Mouse (Mus musculus) hindbrain, postnatal 0 days (tissue): Measurements from ENCODE around the gene Alk. TPM values are rescaled to one million over a fixed set of nuclear protein-coding genes. Genes with fewer than 3 reads are reported as not detected.

Source experiments
- ATAC-seq: fragments of 200-750 bp; cut with Nextera tagmentation; 2 replicates; pipeline ENCODE4 v1.8.0; 2017; ENCODE audit warnings: mild to moderate bottlenecking, moderate TSS enrichment, moderate library complexity
- DNase-seq: peaks from one replicate; pipeline ENCODE4 v3.0.0-alpha.2; 2015; ENCODE audit warnings: low spot score
- H3K27ac ChIP-seq: fragments of 300-500 bp; sonication (generic); 2 replicates; pipeline ENCODE4 v1.5.1; 2014; ENCODE audit warnings: mild to moderate bottlenecking
- H3K27me3 ChIP-seq: fragments of 300-500 bp; sonication (generic); 2 replicates; pipeline ENCODE4 v1.6.1; 2014; ENCODE audit warnings: low read length, mixed read lengths; ENCODE audit not compliant: insufficient read depth
- H3K36me3 ChIP-seq: fragments of 300-500 bp; sonication (generic); 2 replicates; pipeline ENCODE4 v1.6.1; 2014; ENCODE audit warnings: low read length, mixed read lengths; ENCODE audit not compliant: insufficient read depth
- H3K4me1 ChIP-seq: fragments of 300-500 bp; sonication (generic); 2 replicates; pipeline ENCODE4 v1.6.1; 2014; ENCODE audit warnings: antibody characterized with exemption, low read length, mixed read lengths; ENCODE audit not compliant: insufficient read depth
- H3K4me2 ChIP-seq: fragments of 300-500 bp; sonication (generic); 2 replicates; pipeline ENCODE4 v1.6.1; 2014; ENCODE audit warnings: low read depth, mild to moderate bottlenecking, low read length, moderate library complexity, mixed read lengths
- H3K4me3 ChIP-seq: fragments of 300-500 bp; sonication (generic); 2 replicates; pipeline ENCODE4 v1.5.1; 2014; ENCODE audit warnings: low read length
- H3K9ac ChIP-seq: fragments of 300-500 bp; sonication (generic); replicated peaks from 2 replicates; pipeline ENCODE4 v1.6.1; 2014; ENCODE audit warnings: mild to moderate bottlenecking, low read length, moderate library complexity, mixed read lengths
- H3K9me3 ChIP-seq: fragments of 300-500 bp; sonication (generic); 2 replicates; pipeline ENCODE4 v1.6.1; 2016; ENCODE audit warnings: low read length, mixed read lengths
- CTCF ChIP-seq: IDR thresholded peaks from 2 replicates; pipeline ENCODE4 v1.5.1; 2016; ENCODE audit warnings: antibody characterized with exemption, control low read depth, low read depth
- WGBS: fragments of 180-500 bp; shearing (Covaris S2); extraction: QIAGEN DNeasy Blood & Tissue Kit; methylation state at CpG from one replicate; pipeline ENCODE4 v1.1.7; 2014; 5-methylcytosine and 5-hydroxymethylcytosine counted together
- polyA plus RNA-seq: library from polyadenylated mRNA; unstranded; fragments of >200 nt; fragmentation: Nextera tagmentation; extraction: Ambion mirVana; gene quantifications from 2 replicates; pipeline ENCODE4 v1.2.1, GENCODE M21; 2015
- total RNA-seq: library from RNA; depleted of rRNA; stranded (reverse); fragments of >200 nt; gene quantifications from 2 replicates; pipeline ENCODE4 v1.2.3, GENCODE M21; 2014

Alk gene
- total and polyA plus RNA-seq, 2 experiments from 2014 or later = 3.4 to 17.1 TPM

DNA sequence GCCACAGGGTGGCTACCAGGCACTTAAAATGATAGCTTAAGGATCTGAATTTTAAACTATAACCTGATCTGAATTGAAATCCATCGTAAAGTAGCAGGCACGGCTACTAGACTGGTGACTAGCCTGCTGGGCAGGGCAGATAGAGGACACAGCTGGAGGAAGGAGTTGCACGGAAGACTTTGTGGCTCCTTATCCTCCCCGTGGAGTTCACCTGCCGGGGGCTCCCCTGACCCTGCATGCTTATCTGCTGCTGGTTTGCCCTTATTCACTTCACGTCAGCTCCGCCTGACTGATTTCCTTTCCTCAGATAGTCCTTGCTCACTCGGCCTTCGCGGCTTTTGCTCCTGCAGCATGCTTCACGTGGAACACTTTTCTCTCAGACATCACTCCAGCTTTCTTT, 484.1 kb downstream of the Alk start:
- WGBS = 54% methylated on average over 11 of the region's 11 CpGs
- Histone ChIP-seq H3K36me3 (no peaks in the 10 kb centered on the region), H3K9me3 (no peaks in the 10 kb centered on the region), H3K4me3 (no peak overlapping the region), H3K4me2 (no peak overlapping the region), H3K27ac (no peak overlapping the region), H3K4me1 (no peaks in the 10 kb centered on the region; the same call in 1 of the 2 replicates), H3K9ac (no peak overlapping the region), H3K27me3 (no peaks in the 10 kb centered on the region)
- ATAC-seq (no peak), DNase-seq (no peak)
- no peak for TF ChIP-seq CTCF

DNA sequence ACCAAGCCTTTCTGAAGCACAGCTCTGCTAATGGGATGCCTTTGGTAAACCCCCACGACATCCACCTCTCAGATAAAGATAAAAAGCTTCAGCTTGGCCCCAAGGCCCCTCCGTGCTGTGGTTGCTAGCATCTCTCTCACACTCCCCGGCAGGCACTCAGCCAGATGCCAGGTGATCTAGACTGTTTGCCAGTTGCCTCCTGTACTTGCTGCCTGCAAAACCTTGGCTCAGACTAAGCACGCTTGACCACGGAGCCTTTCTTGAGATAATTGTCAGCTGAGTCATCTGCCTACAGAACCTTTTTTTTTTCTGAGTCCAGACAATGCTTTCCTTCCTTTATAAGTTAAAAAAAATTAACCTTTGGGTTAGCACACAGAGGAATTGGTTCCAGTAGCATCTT, 486.1 kb downstream of the Alk start:
- Histone ChIP-seq H3K9ac (no peak overlapping the region), H3K27ac (no peak overlapping the region), H3K36me3 (no peaks in the 10 kb centered on the region), H3K9me3 (no peaks in the 10 kb centered on the region), H3K27me3 (no peaks in the 10 kb centered on the region), H3K4me1 (no peaks in the 10 kb centered on the region; the same call in 1 of the 2 replicates), H3K4me2 (no peak overlapping the region), H3K4me3 (no peak overlapping the region)
- WGBS = 60% methylated on average over 5 of the region's 5 CpGs
- ATAC-seq = no peak
- no peak for TF ChIP-seq CTCF
- DNase-seq = no peak

- no peaks in the 10 kb centered on the region; the same call in 1 of the 2 replicates for H3K4me1 ChIP-seq
- no peak overlapping the region for H3K27ac ChIP-seq
- no peak for ATAC-seq
- H3K36me3 ChIP-seq = no peaks in the 10 kb centered on the region
- no peak overlapping the region for H3K4me2 ChIP-seq
- 0 out of 2 replicates have a peak overlapping the region, but pooled peaks have one; percentile 13 for H3K9ac ChIP-seq
- DNase-seq = peak; percentile 21
- no peak for TF ChIP-seq CTCF
- H3K9me3 ChIP-seq = no peaks in the 10 kb centered on the region
- 44% methylated on average over 12 of the region's 12 CpGs for WGBS
- H3K4me3 ChIP-seq = no peak overlapping the region
- no peaks in the 10 kb centered on the region for H3K27me3 ChIP-seq
Observed at GRCm38 (mm10) chr17:72115271-72115944, 489.0 kb downstream of the Alk start.

GRCm38 (mm10) chr17:72112004-72112403, 492.4 kb downstream of the Alk start:
- DNase-seq = no peak
- no peak for TF ChIP-seq CTCF

GRCm38 (mm10) chr17:72111528-72111927, 492.9 kb downstream of the Alk start:
- no peaks in the 10 kb centered on the region for H3K9me3 ChIP-seq
- no peak overlapping the region for H3K4me3 ChIP-seq
- DNase-seq (no peak), ATAC-seq (no peak)
- TF ChIP-seq CTCF = no peak
- WGBS = 80% methylated on average over 4 of the region's 4 CpGs
- no peak overlapping the region for H3K9ac ChIP-seq
- no peak overlapping the region for H3K27ac ChIP-seq
- H3K4me2 ChIP-seq = no peak overlapping the region
- no peaks in the 10 kb centered on the region for H3K27me3 ChIP-seq
- H3K4me1 ChIP-seq = no peaks in the 10 kb centered on the region; the same call in 1 of the 2 replicates
- H3K36me3 ChIP-seq = no peaks in the 10 kb centered on the region

More at GRCm38 (mm10) chr17:72112004-72112403, 492.4 kb downstream of the Alk start:
- no peak for ATAC-seq
- Histone ChIP-seq H3K27me3 (no peaks in the 10 kb centered on the region), H3K9me3 (no peaks in the 10 kb centered on the region), H3K4me2 (no peak overlapping the region), H3K27ac (no peak overlapping the region), H3K4me1 (no peaks in the 10 kb centered on the region; the same call in 1 of the 2 replicates), H3K4me3 (no peak overlapping the region), H3K36me3 (no peaks in the 10 kb centered on the region), H3K9ac (no peak overlapping the region)

- 27% methylated on average over 12 of the region's 12 CpGs for WGBS
- H3K27ac ChIP-seq = peak overlapping the region; percentile 9; the same call in 1 of the 2 replicates
- no peak overlapping the region for H3K4me3 ChIP-seq
Observed at GRCm38 (mm10) chr17:72087261-72087703, 517.1 kb downstream of the Alk start.

DNA sequence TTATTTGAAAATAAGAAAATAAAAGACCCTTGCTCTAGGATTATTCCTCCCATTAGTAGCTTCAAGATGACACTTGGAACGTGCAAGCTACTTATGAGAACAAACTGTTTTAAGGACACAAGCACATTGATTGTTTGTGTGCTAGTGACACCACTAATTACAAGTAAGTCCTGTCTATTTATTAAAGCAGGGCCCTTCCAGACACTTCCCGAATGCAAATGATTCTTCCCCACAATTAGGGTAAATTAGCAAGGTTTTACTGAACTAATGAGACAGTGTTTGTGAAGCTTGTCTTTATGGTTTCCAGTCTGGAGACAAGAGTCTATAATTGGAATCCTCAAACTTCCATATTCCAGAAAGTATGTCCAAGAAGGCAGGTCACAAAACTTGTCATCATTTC, 523.0 kb downstream of the Alk start:
- TF ChIP-seq CTCF = no peak
- Histone ChIP-seq H3K9ac (no peak overlapping the region), H3K9me3 (no peaks in the 10 kb centered on the region), H3K4me2 (no peak overlapping the region), H3K4me3 (no peak overlapping the region), H3K4me1 (peaks cover 4% of the 10 kb centered on the region; the same call in 1 of the 2 replicates), H3K36me3 (no peaks in the 10 kb centered on the region), H3K27me3 (no peaks in the 10 kb centered on the region), H3K27ac (no peak overlapping the region)
- ATAC-seq = no peak
- 72% methylated on average over 2 of the region's 2 CpGs for WGBS
- no peak for DNase-seq

More at GRCm38 (mm10) chr17:72087261-72087703, 517.1 kb downstream of the Alk start:
- Histone ChIP-seq H3K36me3 (no peaks in the 10 kb centered on the region), H3K9ac (0 out of 2 replicates have a peak overlapping the region, but pooled peaks have one; percentile 13), H3K4me1 (peaks cover 8% of the 10 kb centered on the region; the same call in 1 of the 2 replicates), H3K4me2 (no peak overlapping the region), H3K9me3 (no peaks in the 10 kb centered on the region), H3K27me3 (no peaks in the 10 kb centered on the region)
- DNase-seq = peak; percentile 56
- ATAC-seq = peak; percentile 70
- no peak; the same call in 1 of the 2 replicates for TF ChIP-seq CTCF
